Mouse (Mus musculus): ENCODE measurements at regions not wholly inside any gene's neighbourhood (a gene's known extent, or its start where the extent isn't known, plus 50 kb on each side); places are given as distances from the start of the nearest gene placed in this dataset.

DNA sequence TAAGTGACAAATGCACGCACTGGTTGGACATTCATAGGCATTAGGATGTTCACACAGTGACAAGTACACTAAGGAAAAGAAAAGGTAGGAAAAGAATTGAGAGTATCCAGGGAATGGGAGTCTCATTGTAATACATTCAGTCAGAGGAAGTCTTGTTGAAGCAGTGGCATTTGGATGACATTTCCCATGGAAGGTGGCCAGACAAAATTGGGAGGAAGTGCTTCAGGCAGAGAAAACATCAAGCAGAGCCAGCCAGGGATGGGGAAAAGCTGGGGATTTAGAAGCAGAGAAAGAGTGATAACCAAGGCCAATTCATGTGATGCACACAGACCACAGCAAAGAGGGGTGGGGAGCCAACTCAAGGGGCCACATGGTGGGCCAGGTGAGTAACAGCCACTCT, 524.0 kb upstream of the Rgma start:
- WGBS = 85% methylated on average over 1 of the region's 1 CpGs
- TF ChIP-seq CTCF (IDR thresholded peaks at IDR 0.05; ENCODE audit: low read depth, low read length) (no peak), POLR2A (IDR thresholded peaks at IDR 0.05; ENCODE audit: extremely low read depth, insufficient read depth, low read length) (no peak)
- H3K9ac ChIP-seq (ENCODE audit: low read depth, low read length) = no peak overlapping the region
- no peaks in the 10 kb centered on the region for H3K36me3 ChIP-seq (ENCODE audit: control insufficient read depth, insufficient read depth, low read length)
- no peak for DNase-seq (ENCODE audit: extremely low read depth, low read depth, low spot score)
- H3K27me3 ChIP-seq (ENCODE audit: control insufficient read depth, insufficient read depth, low read length) = no peaks in the 10 kb centered on the region
- no peak overlapping the region for H3K27ac ChIP-seq (replicated peaks; ENCODE audit: insufficient read depth, low read depth, low read length)
- H3K4me1 ChIP-seq (ENCODE audit: control insufficient read depth, insufficient read depth, low read length) = no peaks in the 10 kb centered on the region
- H3K79me2 ChIP-seq (ENCODE audit: control insufficient read depth, insufficient read depth, low read length) = no peaks in the 10 kb centered on the region
- no peak overlapping the region for H3K4me3 ChIP-seq (ENCODE audit: insufficient read depth, low read depth, low read length)

DNA sequence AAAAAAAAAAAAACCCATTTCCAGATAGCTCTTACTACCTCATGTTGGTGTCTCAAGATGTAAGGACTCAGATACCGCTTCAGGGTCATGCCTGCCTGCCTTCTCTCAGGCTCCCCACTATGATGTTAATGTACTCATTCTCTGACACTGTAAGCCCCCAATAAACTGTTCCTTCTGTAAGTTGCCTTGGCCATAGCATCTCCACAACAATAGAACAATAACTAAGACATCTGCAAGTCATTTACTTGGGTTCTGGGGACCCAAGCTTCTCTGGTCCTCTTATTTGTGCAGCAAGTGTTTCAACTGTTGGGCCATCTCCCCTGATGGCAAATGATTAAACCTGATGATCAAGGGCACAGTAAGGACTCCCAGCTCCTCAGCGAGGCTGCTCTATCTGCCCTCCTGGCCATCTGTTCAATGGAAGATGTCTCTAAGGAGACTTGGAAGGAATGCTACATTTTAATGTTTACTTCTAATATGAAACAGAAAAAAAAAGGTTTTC, 520.8 kb upstream of the Rgma start:
- no peaks in the 10 kb centered on the region for H3K79me2 ChIP-seq (ENCODE audit: control insufficient read depth, insufficient read depth, low read length)
- H3K36me3 ChIP-seq (ENCODE audit: control insufficient read depth, insufficient read depth, low read length) = no peaks in the 10 kb centered on the region
- no peak for DNase-seq (ENCODE audit: extremely low read depth, low read depth, low spot score)
- WGBS = 71% methylated on average over 2 of the region's 2 CpGs
- TF ChIP-seq CTCF (IDR thresholded peaks at IDR 0.05; ENCODE audit: low read depth, low read length) (no peak), POLR2A (IDR thresholded peaks at IDR 0.05; ENCODE audit: extremely low read depth, insufficient read depth, low read length) (no peak)
- no peaks in the 10 kb centered on the region for H3K27me3 ChIP-seq (ENCODE audit: control insufficient read depth, insufficient read depth, low read length)
- H3K27ac ChIP-seq (replicated peaks; ENCODE audit: insufficient read depth, low read depth, low read length) = no peak overlapping the region
- H3K4me3 ChIP-seq (ENCODE audit: insufficient read depth, low read depth, low read length) = no peak overlapping the region
- H3K4me1 ChIP-seq (ENCODE audit: control insufficient read depth, insufficient read depth, low read length) = no peaks in the 10 kb centered on the region
- no peak overlapping the region for H3K9ac ChIP-seq (ENCODE audit: low read depth, low read length)

DNA sequence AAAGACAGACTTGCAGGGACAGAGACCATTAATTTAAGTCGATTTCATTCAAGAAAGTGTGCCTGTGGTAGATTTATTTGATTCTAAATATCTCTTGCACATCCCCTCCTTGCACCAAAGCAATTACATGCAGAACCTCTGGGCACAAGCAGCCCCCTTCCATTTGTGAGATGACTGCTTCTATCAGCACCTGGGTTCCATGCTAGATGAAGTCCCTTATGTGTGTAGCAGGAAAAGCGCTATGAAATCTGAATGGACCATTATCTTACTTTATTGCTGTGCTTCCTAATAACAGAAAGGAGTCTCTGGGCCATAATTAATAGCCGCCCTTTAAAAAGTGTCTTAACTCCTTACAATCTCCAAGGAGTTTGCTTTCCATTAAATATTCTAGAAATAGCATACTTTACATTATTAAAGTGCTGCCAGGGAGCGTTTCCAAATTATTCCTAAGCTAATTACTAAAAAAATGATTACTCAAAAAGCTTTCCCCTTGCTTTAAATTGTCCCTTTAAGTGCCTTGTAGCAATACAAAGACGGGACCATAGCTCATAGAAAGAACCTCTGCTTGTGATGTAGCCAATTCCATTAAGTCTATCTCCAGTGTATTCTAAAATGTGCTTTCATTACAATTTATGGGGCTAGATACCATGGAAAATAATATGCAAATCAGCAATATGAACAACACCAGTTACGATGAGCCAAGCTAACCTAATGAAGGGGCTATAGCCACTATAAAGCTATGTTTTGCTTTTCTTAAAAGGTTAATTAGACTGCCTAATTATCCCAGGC, 508.1 kb upstream of the Rgma start:
- Histone ChIP-seq H3K4me1 (ENCODE audit: control insufficient read depth, insufficient read depth, low read length) (no peaks in the 10 kb centered on the region), H3K79me2 (ENCODE audit: control insufficient read depth, insufficient read depth, low read length) (no peaks in the 10 kb centered on the region), H3K9ac (ENCODE audit: low read depth, low read length) (no peak overlapping the region), H3K27me3 (ENCODE audit: control insufficient read depth, insufficient read depth, low read length) (no peaks in the 10 kb centered on the region), H3K4me3 (ENCODE audit: insufficient read depth, low read depth, low read length) (no peak overlapping the region), H3K27ac (replicated peaks; ENCODE audit: insufficient read depth, low read depth, low read length) (no peak overlapping the region), H3K36me3 (ENCODE audit: control insufficient read depth, insufficient read depth, low read length) (no peaks in the 10 kb centered on the region)
- no peak for TF ChIP-seq POLR2A (IDR thresholded peaks at IDR 0.05; ENCODE audit: extremely low read depth, insufficient read depth, low read length)
- TF ChIP-seq CTCF (IDR thresholded peaks at IDR 0.05; ENCODE audit: low read depth, low read length) = no peak
- no peak for DNase-seq (ENCODE audit: extremely low read depth, low read depth, low spot score)
- WGBS = 73% methylated on average over 6 of the region's 6 CpGs

DNA sequence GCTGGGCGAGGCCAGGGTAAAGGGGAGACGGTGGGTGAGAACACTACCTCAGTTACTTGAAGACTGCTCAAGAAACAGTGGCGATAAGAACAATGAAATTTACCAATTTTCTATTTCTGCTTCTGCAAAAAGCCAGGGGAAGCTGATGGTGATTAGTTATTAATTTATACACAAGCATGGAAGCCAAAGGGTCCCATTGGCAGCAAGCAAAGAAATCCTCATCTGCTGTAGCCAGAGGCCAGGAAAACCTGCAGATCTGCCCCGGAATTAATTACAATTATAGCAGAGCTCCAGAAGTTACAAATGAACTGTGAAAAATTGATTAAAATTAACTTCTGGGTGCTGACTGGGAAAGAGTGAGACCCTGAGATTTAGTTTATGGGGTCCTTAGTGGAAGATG, 506.2 kb upstream of the Rgma start:
- Histone ChIP-seq H3K27ac (replicated peaks; ENCODE audit: insufficient read depth, low read depth, low read length) (no peak overlapping the region), H3K9ac (ENCODE audit: low read depth, low read length) (no peak overlapping the region), H3K79me2 (ENCODE audit: control insufficient read depth, insufficient read depth, low read length) (no peaks in the 10 kb centered on the region), H3K4me1 (ENCODE audit: control insufficient read depth, insufficient read depth, low read length) (no peaks in the 10 kb centered on the region), H3K36me3 (ENCODE audit: control insufficient read depth, insufficient read depth, low read length) (no peaks in the 10 kb centered on the region), H3K27me3 (ENCODE audit: control insufficient read depth, insufficient read depth, low read length) (no peaks in the 10 kb centered on the region), H3K4me3 (ENCODE audit: insufficient read depth, low read depth, low read length) (no peak overlapping the region)
- TF ChIP-seq CTCF (IDR thresholded peaks at IDR 0.05; ENCODE audit: low read depth, low read length) = no peak
- no peak for TF ChIP-seq POLR2A (IDR thresholded peaks at IDR 0.05; ENCODE audit: extremely low read depth, insufficient read depth, low read length)
- WGBS = 88% methylated on average over 4 of the region's 4 CpGs
- DNase-seq (ENCODE audit: extremely low read depth, low read depth, low spot score) = no peak

DNA sequence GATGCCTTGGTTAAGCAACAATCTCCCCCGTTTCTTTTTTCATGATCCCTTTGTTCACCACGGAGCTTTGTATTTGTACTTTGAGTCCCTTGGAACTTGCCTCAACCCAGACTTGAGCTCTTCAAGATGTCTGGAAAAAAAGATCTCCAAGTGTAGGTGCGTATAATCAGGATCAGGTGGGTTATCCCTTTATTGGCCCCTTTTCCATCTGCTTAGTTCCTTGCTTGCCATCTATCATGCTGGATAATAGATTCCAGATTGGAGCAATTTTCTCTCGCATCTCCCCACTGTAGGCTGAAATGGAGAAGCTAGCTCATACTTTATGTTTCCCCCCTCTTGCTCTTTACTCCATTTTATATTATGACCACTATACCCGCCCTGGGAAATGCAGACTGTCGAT, 474.5 kb upstream of the Rgma start:
- Histone ChIP-seq H3K4me3 (ENCODE audit: insufficient read depth, low read depth, low read length) (no peak overlapping the region), H3K9ac (ENCODE audit: low read depth, low read length) (no peak overlapping the region), H3K27ac (replicated peaks; ENCODE audit: insufficient read depth, low read depth, low read length) (no peak overlapping the region), H3K4me1 (ENCODE audit: control insufficient read depth, insufficient read depth, low read length) (no peaks in the 10 kb centered on the region), H3K36me3 (ENCODE audit: control insufficient read depth, insufficient read depth, low read length) (no peaks in the 10 kb centered on the region), H3K27me3 (ENCODE audit: control insufficient read depth, insufficient read depth, low read length) (no peaks in the 10 kb centered on the region), H3K79me2 (ENCODE audit: control insufficient read depth, insufficient read depth, low read length) (no peaks in the 10 kb centered on the region)
- WGBS = 67% methylated on average over 6 of the region's 6 CpGs
- DNase-seq (ENCODE audit: extremely low read depth, low read depth, low spot score) = no peak
- TF ChIP-seq POLR2A (IDR thresholded peaks at IDR 0.05; ENCODE audit: extremely low read depth, insufficient read depth, low read length) (no peak), CTCF (IDR thresholded peaks at IDR 0.05; ENCODE audit: low read depth, low read length) (no peak)

DNA sequence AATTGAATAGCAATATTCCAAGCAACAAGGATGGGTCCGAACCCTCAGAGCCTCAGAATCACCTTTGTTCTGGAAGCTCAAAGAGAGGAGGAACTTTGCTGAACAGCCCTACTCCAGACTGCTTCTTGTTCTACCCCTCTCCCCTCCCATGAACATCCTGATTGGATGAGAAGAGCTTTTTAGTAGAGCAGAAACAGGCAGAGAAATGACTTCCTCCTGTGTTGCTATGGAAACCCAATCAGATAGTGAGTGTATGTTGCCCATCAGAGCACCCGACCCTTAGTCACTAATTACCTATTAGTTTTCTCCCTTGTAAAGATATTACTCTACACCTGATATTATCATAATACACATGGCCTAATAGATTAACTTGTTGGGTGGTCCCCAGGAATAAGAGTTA, 469.4 kb upstream of the Rgma start:
- H3K27ac ChIP-seq (replicated peaks; ENCODE audit: insufficient read depth, low read depth, low read length) = no peak overlapping the region
- 52% methylated on average over 2 of the region's 2 CpGs for WGBS

More for the DNA sequence above, 469.4 kb upstream of the Rgma start:
- H3K4me3 ChIP-seq (ENCODE audit: insufficient read depth, low read depth, low read length) = no peak overlapping the region
- H3K4me1 ChIP-seq (ENCODE audit: control insufficient read depth, insufficient read depth, low read length) = no peaks in the 10 kb centered on the region
- TF ChIP-seq POLR2A (IDR thresholded peaks at IDR 0.05; ENCODE audit: extremely low read depth, insufficient read depth, low read length) (no peak), CTCF (IDR thresholded peaks at IDR 0.05; ENCODE audit: low read depth, low read length) (no peak)
- H3K9ac ChIP-seq (ENCODE audit: low read depth, low read length) = no peak overlapping the region
- DNase-seq (ENCODE audit: extremely low read depth, low read depth, low spot score) = no peak
- no peaks in the 10 kb centered on the region for H3K36me3 ChIP-seq (ENCODE audit: control insufficient read depth, insufficient read depth, low read length)
- H3K79me2 ChIP-seq (ENCODE audit: control insufficient read depth, insufficient read depth, low read length) = no peaks in the 10 kb centered on the region
- H3K27me3 ChIP-seq (ENCODE audit: control insufficient read depth, insufficient read depth, low read length) = no peaks in the 10 kb centered on the region
